Mouse (Mus musculus): ENCODE data around the gene Hps1.

DNA sequence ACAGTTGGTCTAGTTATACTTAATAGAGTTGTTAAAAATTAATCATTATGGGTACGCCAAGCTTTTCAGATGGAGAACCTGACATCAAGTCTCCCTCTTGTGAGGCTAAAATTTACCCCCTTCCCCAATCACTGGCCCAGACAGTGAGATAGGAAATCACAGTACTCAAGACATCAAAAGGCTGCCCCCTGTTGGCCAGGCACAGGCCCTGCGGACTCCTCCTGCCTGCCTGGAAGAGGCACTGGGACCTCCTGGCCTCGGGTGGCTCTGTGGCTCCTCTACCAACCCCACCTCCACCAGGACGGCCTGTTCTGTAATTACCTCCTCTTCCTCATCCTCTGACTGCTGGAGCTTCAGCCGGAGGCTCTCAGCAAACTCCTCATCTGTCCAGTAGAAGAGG lies 2.0 kb downstream of the Hps1 start:
- peak; percentile 71 for TF ChIP-seq CTCF (conservative IDR thresholded peaks at IDR 0.05; ENCODE audit: low read length)
- no peak for TF ChIP-seq POU5F1 (IDR thresholded peaks at IDR 0.05; ENCODE audit: borderline replicate concordance, low read length)
- TF ChIP-seq NANOG (IDR thresholded peaks at IDR 0.05; ENCODE audit: borderline replicate concordance, low read length): no peak
